Mouse (Mus musculus) stomach, postnatal 0 days (tissue): ENCODE measurements around the gene Elovl5.

Source experiments
- CTCF ChIP-seq: IDR thresholded peaks from 2 replicates; pipeline ENCODE4 v1.5.1; 2016; ENCODE audit warnings: antibody characterized with exemption, low read depth, mild to moderate bottlenecking, moderate library complexity
- EP300 ChIP-seq: optimal IDR thresholded peaks from 2 replicates; pipeline ENCODE3; 2016; ENCODE audit warnings: antibody characterized with exemption

DNA sequence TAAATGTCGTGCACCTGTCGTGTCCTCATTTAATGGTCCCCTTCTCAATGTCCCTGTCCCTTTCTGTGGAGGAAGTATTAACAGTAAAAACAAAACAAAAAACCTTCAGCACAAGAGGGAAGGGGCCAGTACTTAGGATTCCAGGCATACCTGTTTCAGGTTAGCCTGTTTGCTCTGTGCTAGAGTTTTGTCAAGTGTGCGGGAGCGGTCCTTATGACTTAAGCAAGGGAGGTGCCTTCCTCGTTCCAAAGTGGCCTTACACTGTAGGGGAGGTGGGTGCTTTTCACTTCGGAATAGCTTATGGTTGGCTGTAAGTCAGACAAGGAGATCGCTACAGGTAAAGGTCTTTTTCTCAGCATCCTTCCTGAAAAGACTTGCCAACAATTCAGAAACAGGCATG lies 49.7 kb downstream of the Elovl5 start:
- no peak for TF ChIP-seq CTCF
- TF ChIP-seq EP300: no peak
